Mouse (Mus musculus): ENCODE measurements around the gene Card10. TPM values are rescaled to one million over a fixed set of nuclear protein-coding genes. Genes with fewer than 3 reads are reported as not detected.
A peak's percentile ranks its signal among the peaks of the same experiment; 100 is the strongest.

The Card10 gene
- total RNA-seq, 2 experiments from 2014 or later, result 4.8 to 4.9 TPM

GRCm38 (mm10) chr15:78804326-78804725, 1.5 kb upstream of the Card10 start:
- no peak for DNase-seq (ENCODE audit: low spot score in 2 of 2)

- DNase-seq (ENCODE audit: low spot score in 2 of 2), result no peak
Measured at GRCm38 (mm10) chr15:78803499-78803900, 658 bp upstream of the Card10 start.

GRCm38 (mm10) chr15:78801971-78802741, 686 bp downstream of the Card10 start:
- no peak for DNase-seq (ENCODE audit: low spot score in 2 of 2)

- DNase-seq (ENCODE audit: low spot score in 2 of 2), result no peak
Measured at GRCm38 (mm10) chr15:78801571-78801970, 1.3 kb downstream of the Card10 start.

GRCm38 (mm10) chr15:78799029-78799428, 3.8 kb downstream of the Card10 start:
- DNase-seq (ENCODE audit: low spot score in 2 of 2), result peak; percentile 47 to 55

GRCm38 (mm10) chr15:78797060-78797329, 5.8 kb downstream of the Card10 start:
- no peak for DNase-seq (ENCODE audit: low spot score in 2 of 2)

- no peak for DNase-seq (ENCODE audit: low spot score in 2 of 2)
Measured at GRCm38 (mm10) chr15:78796196-78797059, 6.4 kb downstream of the Card10 start.

- DNase-seq (ENCODE audit: low spot score in 2 of 2), result no peak
Measured at GRCm38 (mm10) chr15:78790990-78791389, 11.9 kb downstream of the Card10 start.

- DNase-seq (ENCODE audit: low spot score in 2 of 2), result no peak
Measured at GRCm38 (mm10) chr15:78790451-78790850, 12.4 kb downstream of the Card10 start.

GRCm38 (mm10) chr15:78789721-78790323, 13.0 kb downstream of the Card10 start:
- no peak for DNase-seq (ENCODE audit: low spot score in 2 of 2)

- no peak for DNase-seq (ENCODE audit: low spot score in 2 of 2)
Measured at GRCm38 (mm10) chr15:78788042-78788441, 14.8 kb downstream of the Card10 start.

- DNase-seq (ENCODE audit: low spot score in 2 of 2), result no peak
Measured at GRCm38 (mm10) chr15:78787287-78787856, 15.5 kb downstream of the Card10 start.

- no peak for DNase-seq (ENCODE audit: low spot score in 2 of 2)
Measured at GRCm38 (mm10) chr15:78786411-78786818, 16.4 kb downstream of the Card10 start.

- DNase-seq (ENCODE audit: low spot score in 2 of 2), result no peak
Measured at GRCm38 (mm10) chr15:78785961-78786360, 16.9 kb downstream of the Card10 start.

GRCm38 (mm10) chr15:78785258-78785657, 17.6 kb downstream of the Card10 start:
- DNase-seq (ENCODE audit: low spot score in 2 of 2), result no peak

GRCm38 (mm10) chr15:78784520-78784919, 18.3 kb downstream of the Card10 start:
- DNase-seq (ENCODE audit: low spot score in 2 of 2), result no peak

GRCm38 (mm10) chr15:78782348-78783103, 20.3 kb downstream of the Card10 start:
- no peak for DNase-seq (ENCODE audit: low spot score in 2 of 2)

- DNase-seq (ENCODE audit: low spot score in 2 of 2), result no peak
Measured at GRCm38 (mm10) chr15:78780908-78781307, 21.9 kb downstream of the Card10 start.

- no peak for DNase-seq (ENCODE audit: low spot score in 2 of 2)
Measured at GRCm38 (mm10) chr15:78780359-78780758, 22.5 kb downstream of the Card10 start.

GRCm38 (mm10) chr15:78779690-78780089, 23.2 kb downstream of the Card10 start:
- no peak for DNase-seq (ENCODE audit: low spot score in 2 of 2)

- no peak for DNase-seq (ENCODE audit: low spot score in 2 of 2)
Measured at GRCm38 (mm10) chr15:78779253-78779652, 23.6 kb downstream of the Card10 start.
